Mouse (Mus musculus): Measurements from ENCODE around the gene Ldhd.
"Not testable (repeated sequence)": the region's sequence is repeated elsewhere in the genome, so short reads cannot be mapped to it uniquely, and the experiment has no call there.

Gene Ldhd

GRCm38 (mm10) chr8:111630105-111630521 lies at the start of gene Ldhd:
Gene Ldhd, minus strand, starts transcription at chr8:111630374.
- peak; percentile 46 for DNase-seq (ENCODE audit: low spot score)

GRCm38 (mm10) chr8:111678848-111679247 lies 48.7 kb upstream of the Ldhd start:
- DNase-seq (ENCODE audit: low spot score): peak; percentile 47

DNA sequence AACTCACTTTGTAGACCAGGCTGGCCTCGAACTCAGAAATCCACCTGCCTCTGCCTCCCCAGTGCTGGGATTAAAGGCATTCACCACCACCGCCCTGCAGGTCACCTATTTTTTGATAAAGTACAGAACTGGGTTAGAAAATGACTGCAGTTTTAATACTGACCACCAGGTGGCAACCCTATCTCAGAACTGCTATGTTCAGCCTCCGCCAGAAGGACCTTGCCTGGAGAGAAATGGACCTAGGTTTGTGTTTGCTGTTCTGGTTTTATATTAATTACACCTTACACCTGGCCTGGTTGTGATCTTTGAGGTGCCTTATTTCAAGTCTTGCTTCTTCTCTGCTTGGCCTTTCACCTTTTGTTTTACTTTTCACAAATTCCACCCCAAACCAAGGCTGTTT lies 47.9 kb upstream of the Ldhd start:
- DNase-seq (ENCODE audit: low spot score): peak; percentile 75

DNA sequence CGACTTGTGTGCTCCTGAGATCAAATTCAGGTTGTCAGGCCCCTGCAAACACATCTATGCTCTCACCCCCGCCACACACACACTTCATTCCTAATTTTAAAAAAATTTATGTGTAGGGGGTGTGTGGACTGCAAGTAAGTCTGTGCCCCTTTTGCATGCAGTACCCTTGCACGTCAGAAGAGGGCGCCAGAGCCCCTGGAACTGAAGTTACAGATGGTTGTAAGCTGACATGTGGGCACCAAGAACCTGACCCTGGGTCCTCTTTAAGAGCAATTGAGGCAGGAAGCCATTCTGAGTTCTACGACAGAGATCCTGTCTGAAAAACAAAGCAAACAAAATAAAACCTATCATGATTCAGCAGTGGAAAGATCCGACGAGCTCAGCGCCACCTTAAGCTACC lies 46.1 kb upstream of the Ldhd start:
- no peak for DNase-seq (ENCODE audit: low spot score)

DNA sequence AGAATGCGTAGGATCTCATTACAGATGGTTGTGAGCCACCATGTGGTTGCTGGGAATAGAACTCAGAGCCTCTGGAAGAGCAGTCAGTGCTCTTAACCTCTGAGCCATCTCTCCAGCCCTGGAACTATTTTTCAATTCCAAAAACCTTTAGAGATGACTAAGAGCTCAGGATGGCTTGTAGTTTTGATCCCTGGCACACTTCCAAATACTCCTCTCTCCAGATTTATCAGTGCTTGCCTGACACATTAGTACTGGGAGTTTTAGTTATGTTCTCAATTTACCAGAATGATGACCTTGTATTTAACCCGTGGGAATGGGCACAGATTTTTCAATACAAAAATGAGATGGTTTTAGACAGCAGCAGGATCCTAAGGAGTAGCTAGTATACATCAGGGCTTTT lies 36.6 kb upstream of the Ldhd start:
- DNase-seq (ENCODE audit: low spot score): no peak

DNA sequence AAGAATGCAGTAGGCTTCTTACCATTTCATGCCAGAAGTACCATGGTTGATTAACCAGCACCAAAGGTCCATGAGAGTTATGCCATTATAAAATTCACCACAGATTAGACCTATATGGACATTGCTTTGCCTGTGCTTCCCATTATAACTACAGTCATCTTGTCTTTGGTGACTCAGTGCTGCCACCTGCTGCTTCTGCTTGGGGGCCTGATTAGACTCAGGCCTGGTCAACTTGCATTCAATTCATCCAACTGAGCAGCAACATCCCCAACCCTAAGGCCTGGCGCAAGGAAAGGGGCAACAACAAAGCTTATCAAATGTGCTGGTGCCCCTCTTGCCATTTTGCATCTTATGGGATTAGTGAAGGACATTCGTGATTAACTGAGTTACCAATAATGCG lies 32.3 kb upstream of the Ldhd start:
- peak; percentile 89 for DNase-seq (ENCODE audit: low spot score)

DNA sequence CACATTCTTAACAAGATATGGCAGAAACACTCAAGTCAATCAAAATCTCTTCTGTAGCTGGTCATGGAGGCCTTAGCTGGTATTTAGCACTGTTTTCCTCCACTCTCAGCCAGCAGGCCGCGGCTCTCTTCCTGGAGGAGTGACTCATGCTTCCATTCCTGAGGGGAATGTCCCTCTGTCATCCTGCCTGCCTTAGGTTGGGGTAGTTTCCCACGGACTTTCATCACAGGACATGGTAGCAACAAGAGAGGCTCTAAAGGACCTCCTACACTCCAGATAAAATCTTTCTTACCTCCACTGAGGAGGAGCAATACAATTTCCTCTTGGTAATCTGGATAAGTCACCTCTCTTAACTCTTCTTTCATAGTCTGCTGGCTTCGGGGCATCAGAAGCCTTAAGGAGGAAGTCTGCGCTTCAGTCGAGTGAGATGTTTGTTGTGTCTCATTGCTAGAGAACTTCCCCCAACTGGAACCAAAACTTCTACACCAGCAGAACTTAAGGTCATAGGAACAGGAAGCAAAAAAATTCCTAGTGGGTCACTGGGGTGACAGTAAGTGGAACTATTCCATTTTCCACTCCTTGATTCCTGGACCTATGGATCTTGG lies 28.7 kb upstream of the Ldhd start:
- DNase-seq (ENCODE audit: low spot score): no peak

DNA sequence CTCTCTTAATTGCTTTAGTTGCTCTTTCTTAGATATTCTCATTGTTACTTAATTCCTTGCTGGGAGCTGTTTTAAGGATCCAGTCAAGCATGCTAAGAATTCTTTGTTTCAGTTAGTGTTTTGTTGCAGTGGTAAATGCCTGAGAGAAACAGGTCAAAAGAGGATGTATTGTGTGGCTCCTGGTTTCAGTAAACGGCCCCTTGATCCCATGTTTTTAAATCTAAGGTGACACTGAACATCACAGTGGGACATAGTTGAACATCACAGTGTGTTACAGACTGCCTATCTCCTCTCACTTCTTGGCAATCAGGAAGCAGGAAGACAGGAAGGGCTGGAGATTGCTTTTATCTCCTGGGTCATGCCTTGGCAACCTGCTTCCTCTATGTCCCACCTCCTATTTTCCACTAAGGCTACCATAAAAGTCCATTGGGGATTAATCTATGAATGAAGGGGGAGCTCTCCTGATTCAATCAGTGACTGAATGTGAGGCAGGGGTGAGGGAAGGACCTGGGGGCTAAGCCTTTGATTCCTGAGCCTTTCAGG lies 27.2 kb upstream of the Ldhd start:
- DNase-seq (ENCODE audit: low spot score): no peak

- DNase-seq (ENCODE audit: low spot score): no peak
These were observed 23.4 kb upstream of the Ldhd start for GRCm38 (mm10) chr8:111653524-111653923.

DNA sequence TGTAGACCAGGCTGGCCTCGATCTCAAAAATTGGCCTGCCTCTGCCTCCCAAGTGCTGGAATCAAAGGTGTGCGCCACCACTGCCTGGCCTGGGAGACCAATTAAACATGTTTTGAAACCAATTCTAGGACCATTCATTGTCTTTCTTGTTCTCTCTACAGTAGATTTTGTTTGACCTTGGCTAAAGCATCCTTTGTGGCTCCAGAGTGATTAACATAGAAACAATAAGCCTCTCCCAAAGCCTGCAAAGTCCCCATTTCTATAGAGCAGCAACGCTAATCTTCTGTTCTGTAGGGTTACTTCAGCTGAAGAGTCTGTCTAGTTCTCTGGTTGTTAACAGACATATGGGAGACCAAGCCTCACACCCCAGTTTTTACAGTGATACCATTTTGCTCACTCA lies 20.5 kb upstream of the Ldhd start:
- no peak for DNase-seq (ENCODE audit: low spot score)

DNA sequence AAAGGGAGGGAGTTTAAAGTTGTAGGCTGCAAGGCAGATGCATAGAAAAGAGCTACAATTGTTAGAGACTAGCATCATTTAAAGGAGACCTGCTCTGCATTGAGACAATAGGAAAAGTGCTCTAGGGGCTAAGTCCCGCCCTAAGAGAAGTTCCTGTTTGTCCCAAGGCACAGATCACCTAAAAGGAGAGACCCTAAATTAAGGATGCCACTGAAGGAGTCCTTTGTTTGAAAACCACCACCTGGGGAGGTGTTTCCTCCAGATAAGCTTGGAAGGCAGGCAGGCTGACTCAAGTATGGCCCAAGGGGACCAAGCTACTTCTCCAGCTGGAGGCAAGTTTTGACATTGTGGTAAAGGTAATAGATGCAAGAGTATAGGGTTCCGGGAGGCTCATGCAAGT lies 18.7 kb upstream of the Ldhd start:
- DNase-seq (ENCODE audit: low spot score): no peak

GRCm38 (mm10) chr8:111645715-111646114 lies 15.5 kb upstream of the Ldhd start:
- no peak for DNase-seq (ENCODE audit: low spot score)

GRCm38 (mm10) chr8:111644286-111645051 lies 14.3 kb upstream of the Ldhd start:
- not testable (repeated sequence) for DNase-seq (ENCODE audit: low spot score)

GRCm38 (mm10) chr8:111643264-111644141 lies 13.3 kb upstream of the Ldhd start, which contains the start of gene Zfp1:
Gene Zfp1, plus strand, starts transcription at chr8:111643401.
- peak; percentile 94 for DNase-seq (ENCODE audit: low spot score)

- no peak for DNase-seq (ENCODE audit: low spot score)
These were observed 12.7 kb upstream of the Ldhd start for GRCm38 (mm10) chr8:111642939-111643263.

GRCm38 (mm10) chr8:111642496-111642895 lies 12.3 kb upstream of the Ldhd start:
- no peak for DNase-seq (ENCODE audit: low spot score)

GRCm38 (mm10) chr8:111641064-111641463 lies 10.9 kb upstream of the Ldhd start:
- DNase-seq (ENCODE audit: low spot score): no peak

- no peak for DNase-seq (ENCODE audit: low spot score)
These were observed 7.9 kb upstream of the Ldhd start for GRCm38 (mm10) chr8:111638086-111638485.

- DNase-seq (ENCODE audit: low spot score): no peak
These were observed 2.8 kb upstream of the Ldhd start for GRCm38 (mm10) chr8:111632976-111633375.

DNA sequence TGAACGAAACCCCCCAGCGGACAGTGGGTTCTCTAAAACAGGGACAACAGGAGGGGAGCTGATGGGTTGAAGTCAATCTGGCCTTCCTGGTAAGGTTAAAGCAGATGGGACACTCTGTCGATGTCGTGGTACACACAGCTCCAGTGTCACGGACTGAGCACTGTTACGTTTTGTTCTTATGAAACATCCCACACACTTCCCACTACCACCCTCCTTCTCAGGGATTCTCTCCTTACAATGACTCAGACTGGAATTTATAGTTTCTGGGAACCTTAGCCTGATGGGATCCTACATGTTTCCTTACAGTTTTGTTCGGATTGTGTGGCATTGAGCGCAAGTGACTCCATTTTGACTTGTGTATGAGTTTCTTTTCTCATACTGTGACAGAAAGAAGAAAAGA lies 1.4 kb upstream of the Ldhd start:
- no peak for DNase-seq (ENCODE audit: low spot score)

- DNase-seq (ENCODE audit: low spot score): no peak
These were observed 1.2 kb downstream of the Ldhd start for GRCm38 (mm10) chr8:111628894-111629501.

DNA sequence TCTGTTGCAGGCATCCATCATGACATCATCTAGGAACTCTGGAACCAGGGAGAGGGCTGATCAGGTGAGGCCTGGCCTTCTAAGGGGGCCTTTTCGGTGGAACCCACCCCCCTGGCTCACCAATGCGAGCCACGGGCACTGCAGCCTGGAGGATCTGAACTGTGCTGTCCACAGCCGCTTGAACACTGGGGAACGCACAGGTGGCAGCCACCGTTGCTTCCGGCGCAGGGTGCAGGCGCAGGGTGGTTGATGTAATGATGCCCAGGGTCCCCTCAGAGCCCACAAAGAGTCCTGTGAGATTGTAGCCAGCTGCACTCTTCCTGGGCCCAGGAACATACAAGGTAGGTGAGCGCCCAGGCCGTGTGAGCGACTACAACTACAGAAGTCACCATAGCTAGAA lies 1.8 kb downstream of the Ldhd start:
- no peak for DNase-seq (ENCODE audit: low spot score)

Data from layer of hippocampus, adult 11-12 months (tissue).